Mouse (Mus musculus) Muller cell, postnatal 12 days (primary cell): ENCODE data around the gene Acot4.
"Not testable (repeated sequence)": the region's sequence is repeated elsewhere in the genome, so short reads cannot be mapped to it uniquely, and the experiment has no call there.

ENCODE experiments used
- DNase-seq: peaks from one replicate; pipeline ENCODE4 v3.0.0-alpha.2; 2015; ENCODE audit errors: inconsistent ontology term

Acot4 gene

DNA sequence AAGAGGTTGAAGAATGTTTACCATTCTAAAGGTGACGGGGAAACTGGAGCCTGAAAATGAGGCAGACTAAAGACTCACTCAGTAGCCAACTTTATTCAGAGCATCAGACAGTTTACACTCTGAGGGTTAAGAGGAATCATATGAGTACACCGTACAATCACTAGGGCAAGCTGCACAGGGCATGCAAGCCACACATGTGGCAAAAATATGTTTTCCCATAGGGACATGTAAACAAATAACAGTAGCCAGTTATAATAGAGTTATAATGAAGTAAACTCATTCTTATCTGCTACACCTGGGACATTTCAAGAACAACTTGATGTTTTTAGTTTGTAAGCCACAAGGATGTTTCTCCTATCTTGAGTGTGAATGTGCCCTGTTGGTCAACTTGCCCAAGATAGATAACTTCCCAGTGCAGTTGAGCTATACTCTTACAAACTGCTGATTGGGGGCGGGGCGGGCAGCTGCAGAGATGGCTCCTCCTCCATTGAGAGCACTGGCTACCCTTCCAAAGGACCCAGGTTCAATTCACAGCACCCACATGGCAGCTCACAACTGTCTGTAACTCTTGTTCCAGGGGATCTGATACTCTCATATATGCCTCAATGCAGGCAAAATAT, 39.3 kb downstream of the Acot4 start:
- DNase-seq: no peak

DNA sequence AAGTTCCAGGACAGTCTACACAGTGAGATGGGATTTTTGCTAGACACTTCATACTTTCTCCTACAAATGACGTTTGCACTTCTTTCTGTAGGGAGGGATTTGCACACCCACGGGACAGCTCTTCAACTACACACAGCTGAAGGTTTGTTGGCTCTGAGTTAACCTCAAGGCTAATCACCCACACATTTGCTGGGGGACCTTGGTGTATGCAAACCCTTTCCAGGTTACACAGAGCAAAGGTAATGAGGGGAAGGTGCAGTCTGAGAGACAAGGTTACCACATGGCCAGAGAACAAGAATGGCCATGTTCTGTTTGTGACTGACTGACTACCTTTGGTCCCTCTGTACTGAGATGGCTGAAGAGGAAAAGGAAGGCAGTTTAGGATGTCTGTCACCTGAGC, 45.7 kb downstream of the Acot4 start:
- DNase-seq: no peak

DNA sequence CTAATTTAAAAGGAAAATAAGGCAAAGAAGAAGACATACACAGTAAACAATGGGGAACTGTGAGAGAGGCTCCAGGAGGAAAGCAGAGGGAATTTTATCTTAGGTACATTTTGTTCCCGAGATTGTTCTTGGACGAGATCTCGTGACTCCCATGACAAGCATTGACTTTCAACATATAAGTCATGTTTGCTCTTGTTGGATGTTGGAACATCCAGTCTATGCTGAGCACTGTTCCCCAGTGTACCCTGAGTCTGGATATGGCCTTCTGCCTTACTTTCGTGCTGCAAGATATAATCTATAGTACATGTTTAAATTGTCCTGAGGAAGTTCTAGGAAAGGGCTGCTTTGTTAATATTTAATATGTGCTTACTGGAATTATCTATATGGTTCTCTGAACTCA, 46.4 kb downstream of the Acot4 start:
- DNase-seq: no peak

- not testable (repeated sequence) for DNase-seq
Measured at GRCm38 (mm10) chr12:84094666-84095065, 56.5 kb downstream of the Acot4 start.
